Comparison of ENCODE assay signal across 7 mouse cellular contexts in genomic region chr15:12117242-12118092, GRCm38 (mm10). TPM values are rescaled to one million over a fixed set of nuclear protein-coding genes. Genes with fewer than 3 reads are reported as not detected.
DNase-seq lines count a peak whose midpoint lies in the region; ATAC-seq lines count a peak whose summit lies in the region.

Zfr (plus strand) TSS chr15:12117831.

- H3K27ac ChIP-seq in intestine, embryonic 16.5 days (ENCODE audit: low read length), result peak within 1 kb of the TSS; percentile 96
- peak within 1 kb of the TSS; percentile 85 for H3K27ac ChIP-seq in midbrain, embryonic 11.5 days (ENCODE audit: low read depth, low read length)

- peak within 1 kb of the TSS; percentile 83 for H3K4me2 ChIP-seq in intestine, embryonic 16.5 days (ENCODE audit: low read depth, low read length)
- peak within 1 kb of the TSS; percentile 88 for H3K4me2 ChIP-seq in midbrain, embryonic 11.5 days

- intact Hi-C loops in left cerebral cortex, postnatal 36 days (cut with DNase I), result loop anchor here (5.0 to 10.0 kb wide), 2 partner anchors 125 to 207 kb away; partner anchors contain the start of genes 1810049J17Rik and Golph3

- peak within 1 kb of the TSS; percentile 99 for H3K9ac ChIP-seq in intestine, embryonic 16.5 days (ENCODE audit: low read depth, low read length)
- peak within 1 kb of the TSS; percentile 98 for H3K9ac ChIP-seq in midbrain, embryonic 11.5 days (ENCODE audit: low read length)

- H3K36me3 ChIP-seq in intestine, embryonic 16.5 days (ENCODE audit: control insufficient read depth, insufficient read depth, low read length), result no peaks in the 10 kb centered on the region
- no peaks in the 10 kb centered on the region for H3K36me3 ChIP-seq in midbrain, embryonic 11.5 days (ENCODE audit: control insufficient read depth, insufficient read depth, low read length)

- no peaks in the 10 kb centered on the region for H3K9me3 ChIP-seq in intestine, embryonic 16.5 days (ENCODE audit: control insufficient read depth, low read length)
- H3K9me3 ChIP-seq in midbrain, embryonic 11.5 days (ENCODE audit: control insufficient read depth, low read length), result no peaks in the 10 kb centered on the region

- H3K27me3 ChIP-seq in intestine, embryonic 16.5 days (replicated peaks; ENCODE audit: control insufficient read depth, insufficient read depth, low read length), result no peaks in the 10 kb centered on the region
- H3K27me3 ChIP-seq in midbrain, embryonic 11.5 days (ENCODE audit: control insufficient read depth, insufficient read depth, low read length), result no peaks in the 10 kb centered on the region

- peak; percentile 96 for DNase-seq in adrenal gland, adult 2 months
- DNase-seq in embryo, embryonic 11.5 days (ENCODE audit: low read depth, low spot score), result peak; percentile 83
- DNase-seq in gastrocnemius, postnatal 4 days (ENCODE audit: low spot score in 2 of 2), result peak; percentile 90 to 94
- peak; percentile 93 to 94 for DNase-seq in left cerebral cortex, postnatal 36 days (ENCODE audit: low spot score in 2 of 2)
- peak; percentile 99 for DNase-seq in midbrain, embryonic 11.5 days (ENCODE audit: low spot score, missing footprints)
- DNase-seq in skeletal muscle tissue, adult 2 months (ENCODE audit: low read depth, low spot score), result peak; percentile 89

- under 1% methylated on average over 53 of the region's 59 CpGs for WGBS in intestine, embryonic 16.5 days
- WGBS in midbrain, embryonic 11.5 days, result under 1% methylated on average over 44 of the region's 59 CpGs

- peak within 1 kb of the TSS; percentile 95 for H3K4me3 ChIP-seq in intestine, embryonic 16.5 days (ENCODE audit: low read length)
- peak within 1 kb of the TSS; percentile 99 for H3K4me3 ChIP-seq in midbrain, embryonic 11.5 days (ENCODE audit: low read depth, low read length)

- 0 out of 2 replicates have a peak, but pooled peaks cover 5% of the 10 kb centered on the region for H3K4me1 ChIP-seq in intestine, embryonic 16.5 days (ENCODE audit: control insufficient read depth, insufficient read depth, low read length)
- H3K4me1 ChIP-seq in midbrain, embryonic 11.5 days (ENCODE audit: control insufficient read depth, insufficient read depth, low read length), result peaks cover 13% of the 10 kb centered on the region

- peak; percentile 95 for ATAC-seq in intestine, embryonic 16.5 days
- ATAC-seq in midbrain, embryonic 11.5 days (ENCODE audit: low FRiP score), result peak; percentile 94

RNA-seq across cellular contexts. Expression of gene Zfr, which starts in this region (rescaled TPM):
- total RNA-seq in adrenal gland, adult 2 months (2021), result 100 to 1,000 TPM; 152 to 182 TPM
- polyA plus RNA-seq in adrenal gland, adult 2 months (2012; rRNA removed), result 172 and 205 TPM in 2 replicates
- 100 to 1,000 TPM; 117 to 127 TPM for total RNA-seq in gastrocnemius, postnatal 4 days (2021)
- polyA plus RNA-seq in intestine, embryonic 16.5 days (2015; fragmentation: Nextera tagmentation; extraction: Ambion mirVana), result 79.7 and 86.9 TPM in 2 replicates
- total RNA-seq in left cerebral cortex, postnatal 36 days (2021), result 100 to 1,000 TPM; 331 to 349 TPM
- 137 and 138 TPM in 2 replicates for polyA plus RNA-seq in midbrain, embryonic 11.5 days (2014; fragmentation: Nextera tagmentation; extraction: Ambion mirVana)

Comparison
In these comparisons a context has a peak if more than half of its experiments do, and no peak if none do; other contexts are left out.
1. Peak in every context shown above with its lines: DNase-seq, ATAC-seq, H3K4me3 ChIP-seq and H3K27ac ChIP-seq.